8 mouse cellular contexts compared by ENCODE assay signal in the genomic region with DNA sequence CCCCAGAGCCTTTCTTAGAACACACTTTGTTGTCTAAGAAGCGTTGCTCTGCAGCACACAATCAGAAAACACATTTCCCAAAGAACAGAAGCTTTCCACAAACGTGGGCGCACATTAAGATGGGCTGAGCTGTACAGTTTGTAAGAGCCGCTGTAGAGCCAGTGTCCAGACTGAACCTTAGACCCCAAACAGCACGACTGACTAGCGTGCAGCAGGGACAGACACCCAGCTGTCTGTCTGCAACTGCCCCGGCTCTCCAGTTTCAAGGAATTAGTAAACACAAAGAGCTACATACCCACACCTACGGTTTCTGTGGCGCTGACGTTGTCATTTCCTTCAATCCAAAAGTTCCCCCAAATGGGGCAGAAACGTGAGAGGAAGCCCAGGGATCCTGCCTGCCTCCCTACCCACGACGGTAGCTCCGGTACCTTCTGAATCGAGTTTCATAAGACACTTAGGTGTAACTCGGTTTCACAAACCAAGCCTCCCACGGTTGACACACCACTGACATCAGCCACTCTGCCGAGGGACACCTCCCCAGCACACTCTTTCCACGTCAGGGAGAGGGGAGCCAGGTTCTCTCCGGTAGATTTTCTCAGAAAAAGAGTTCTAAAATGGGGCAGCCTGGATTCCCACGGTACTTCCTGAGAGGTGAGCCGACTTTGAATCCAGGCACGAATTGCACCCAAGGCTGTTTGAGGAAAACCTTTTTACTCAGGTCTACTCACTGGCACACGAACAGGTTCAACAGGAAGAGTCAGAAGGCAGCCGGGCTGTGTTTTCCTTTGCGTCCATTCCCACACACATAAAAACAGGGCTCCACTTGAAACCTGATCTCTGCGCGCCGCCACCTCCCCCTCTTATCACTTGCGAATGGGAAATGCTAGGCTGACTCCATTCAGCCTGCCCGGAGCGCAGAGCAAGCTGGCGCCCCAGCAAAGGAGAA. TPM values are rescaled to one million over a fixed set of nuclear protein-coding genes. Genes with fewer than 3 reads are reported as not detected.
DNase-seq lines count a peak whose midpoint lies in the region; ATAC-seq and TF ChIP-seq lines count a peak whose summit lies in the region.

No protein-coding gene starts in this region.

- no peaks in the 10 kb centered on the region for H3K9me3 ChIP-seq in E14TG2a.4 (ENCODE audit: low read length)
- no peaks in the 10 kb centered on the region for H3K9me3 ChIP-seq in forebrain, embryonic 16.5 days (ENCODE audit: control insufficient read depth, low read length)
- H3K9me3 ChIP-seq in hindbrain, embryonic 13.5 days = no peaks in the 10 kb centered on the region
- no peaks in the 10 kb centered on the region for H3K9me3 ChIP-seq in limb, embryonic 15.5 days
- no peaks in the 10 kb centered on the region for H3K9me3 ChIP-seq in midbrain, embryonic 15.5 days

- H3K27me3 ChIP-seq in E14TG2a.4 (ENCODE audit: insufficient read depth, low read length) = peaks cover 18% of the 10 kb centered on the region
- H3K27me3 ChIP-seq in forebrain, embryonic 16.5 days (replicated peaks; ENCODE audit: control insufficient read depth, insufficient read depth, low read length) = no peaks in the 10 kb centered on the region
- no peaks in the 10 kb centered on the region for H3K27me3 ChIP-seq in hindbrain, embryonic 13.5 days
- no peaks in the 10 kb centered on the region for H3K27me3 ChIP-seq in limb, embryonic 15.5 days
- H3K27me3 ChIP-seq in midbrain, embryonic 15.5 days (replicated peaks) = 0 out of 2 replicates have a peak, but pooled peaks cover 6% of the 10 kb centered on the region

- no peaks in the 10 kb centered on the region for H3K36me3 ChIP-seq in E14TG2a.4 (ENCODE audit: insufficient read depth, low read length)
- H3K36me3 ChIP-seq in forebrain, embryonic 16.5 days (ENCODE audit: control insufficient read depth, insufficient read depth) = no peaks in the 10 kb centered on the region
- H3K36me3 ChIP-seq in hindbrain, embryonic 13.5 days = peaks cover 4% of the 10 kb centered on the region; the same call in 1 of the 2 replicates
- H3K36me3 ChIP-seq in limb, embryonic 15.5 days = no peaks in the 10 kb centered on the region
- no peaks in the 10 kb centered on the region for H3K36me3 ChIP-seq in midbrain, embryonic 15.5 days (replicated peaks)

- no peak overlapping the region for H3K27ac ChIP-seq in forebrain, embryonic 16.5 days (ENCODE audit: low read length)
- H3K27ac ChIP-seq in hindbrain, embryonic 13.5 days = peak overlapping the region; percentile 30; the same call in 1 of the 2 replicates
- H3K27ac ChIP-seq in limb, embryonic 15.5 days = peak overlapping the region; percentile 79
- no peak overlapping the region for H3K27ac ChIP-seq in midbrain, embryonic 15.5 days

- ATAC-seq in forebrain, embryonic 16.5 days = peak; percentile 58; the same call in 1 of the 2 replicates
- ATAC-seq in hindbrain, embryonic 13.5 days (ENCODE audit: low FRiP score) = no peak
- ATAC-seq in limb, embryonic 15.5 days (ENCODE audit: insufficient number of reproducible peaks, low FRiP score, low TSS enrichment, low read depth) = no peak
- ATAC-seq in midbrain, embryonic 15.5 days (replicated peaks) = no peak

- peaks cover 23% of the 10 kb centered on the region for H3K4me1 ChIP-seq in E14TG2a.4 (replicated peaks; ENCODE audit: low read depth, low read length)
- H3K4me1 ChIP-seq in forebrain, embryonic 16.5 days (replicated peaks; ENCODE audit: control insufficient read depth, insufficient read depth, low read length) = peaks cover 17% of the 10 kb centered on the region
- H3K4me1 ChIP-seq in hindbrain, embryonic 13.5 days (replicated peaks) = peaks cover 18% of the 10 kb centered on the region
- H3K4me1 ChIP-seq in limb, embryonic 15.5 days = peaks cover 14% of the 10 kb centered on the region; the same call in 1 of the 2 replicates
- peaks cover 17% of the 10 kb centered on the region for H3K4me1 ChIP-seq in midbrain, embryonic 15.5 days

- peak overlapping the region; percentile 71 for H3K4me3 ChIP-seq in E14TG2a.4 (replicated peaks; ENCODE audit: low read length)
- H3K4me3 ChIP-seq in forebrain, embryonic 16.5 days (replicated peaks; ENCODE audit: low read length) = peak overlapping the region; percentile 20
- H3K4me3 ChIP-seq in hindbrain, embryonic 13.5 days = peak overlapping the region; percentile 28
- H3K4me3 ChIP-seq in limb, embryonic 15.5 days = peak overlapping the region; percentile 39
- H3K4me3 ChIP-seq in midbrain, embryonic 15.5 days = peak overlapping the region; percentile 24

- H3K9ac ChIP-seq in forebrain, embryonic 16.5 days (replicated peaks; ENCODE audit: low read depth, low read length) = peak overlapping the region; percentile 28
- H3K9ac ChIP-seq in hindbrain, embryonic 13.5 days = peak overlapping the region; percentile 49; the same call in 1 of the 2 replicates
- peak overlapping the region; percentile 21 for H3K9ac ChIP-seq in limb, embryonic 15.5 days
- no peak overlapping the region for H3K9ac ChIP-seq in midbrain, embryonic 15.5 days

- DNase-seq in adrenal gland, postnatal 10 days = peak; percentile 73
- peak; percentile 20 to 27 for DNase-seq in thymus, postnatal 10 days (ENCODE audit: low spot score in 2 of 2)
- no peak for DNase-seq in left cerebral cortex, adult 18-20 months (ENCODE audit: low spot score in 2 of 2)

- 5% methylated on average over 33 of the region's 33 CpGs for WGBS in forebrain, embryonic 16.5 days
- 6% methylated on average over 33 of the region's 33 CpGs for WGBS in hindbrain, embryonic 13.5 days
- WGBS in limb, embryonic 15.5 days = 2% methylated on average over 33 of the region's 33 CpGs
- 6% methylated on average over 33 of the region's 33 CpGs for WGBS in midbrain, embryonic 15.5 days

- H3K4me2 ChIP-seq in forebrain, embryonic 16.5 days (ENCODE audit: low read length) = peak overlapping the region; percentile 46
- peak overlapping the region; percentile 54 for H3K4me2 ChIP-seq in hindbrain, embryonic 13.5 days
- H3K4me2 ChIP-seq in limb, embryonic 15.5 days = peak overlapping the region; percentile 63
- peak overlapping the region; percentile 42 for H3K4me2 ChIP-seq in midbrain, embryonic 15.5 days

- no peak for TF ChIP-seq CTCF in E14TG2a.4 (conservative IDR thresholded peaks at IDR 0.05; ENCODE audit: low read length)

RNA-seq across cellular contexts. Expression of gene Lmod3, which starts 59.3 kb away (rescaled TPM):
- total RNA-seq in adrenal gland, postnatal 10 days (2021) = 10 to 100 TPM in 1 of 2 experiments, 1 to 10 TPM in 1; 3.1 to 17.1 TPM
- not detected in 2 replicates for polyA plus RNA-seq in forebrain, embryonic 16.5 days (2015; fragmentation: Nextera tagmentation; extraction: Ambion mirVana)
- 0.08 and 0.17 TPM in 2 replicates for polyA plus RNA-seq in hindbrain, embryonic 13.5 days (2015; fragmentation: Nextera tagmentation; extraction: Ambion mirVana)
- polyA plus RNA-seq in limb, embryonic 15.5 days (2015; fragmentation: Nextera tagmentation; extraction: Ambion mirVana) = 7.2 and 17.3 TPM in 2 replicates
- polyA plus RNA-seq in midbrain, embryonic 15.5 days (2015; fragmentation: Nextera tagmentation; extraction: Ambion mirVana) = not detected in 2 replicates
- not detected for total RNA-seq in left cerebral cortex, adult 18-20 months (2021)

Comparison
In these comparisons a context has a peak if more than half of its experiments do, and no peak if none do; other contexts are left out.
1. H3K4me3 ChIP-seq: peak in every context shown above with its lines; median percentile 71 in E14TG2a.4; 39 in limb, embryonic 15.5 days; 28 in hindbrain, embryonic 13.5 days; 24 in midbrain, embryonic 15.5 days; 20 in forebrain, embryonic 16.5 days.
2. DNase-seq: peak in adrenal gland, postnatal 10 days (single experiment) and thymus, postnatal 10 days (2 of 2); none in left cerebral cortex, adult 18-20 months (0 of 2).
3. H3K27ac ChIP-seq: peak in hindbrain, embryonic 13.5 days (single experiment) and limb, embryonic 15.5 days (single experiment); none in forebrain, embryonic 16.5 days (single experiment) and midbrain, embryonic 15.5 days (single experiment).
4. Peak in every context shown above with its lines, with median percentiles within 50 percentile points of each other: H3K4me2 ChIP-seq.